23 mouse cellular contexts compared by ENCODE assay signal in genomic region chr14:97896622-97897021, GRCm38 (mm10).
DNase-seq lines count a peak whose midpoint lies in the region; ATAC-seq and TF ChIP-seq lines count a peak whose summit lies in the region.
"Had no signal": no experiment of that assay in that cellular context is flagged by ENCODE, and none has a peak within 500 bp of the region (broad histone marks: within the 10 kb centered on the region; RNA-seq: fewer than 3 reads in every experiment).

No protein-coding gene starts in this region.

- no peak for TF ChIP-seq EP300 in MEL (IDR thresholded peaks at IDR 0.05; ENCODE audit: low read depth in 1 of 2, low read length in 2 of 2)

- no peaks in the 10 kb centered on the region for H3K79me2 ChIP-seq in MEL (ENCODE audit: control insufficient read depth, insufficient read depth, low read length, poor library complexity)

- H3K4me3 ChIP-seq in MEL (ENCODE audit: control insufficient read depth in 1 of 2, insufficient read depth in 1 of 2, low read depth in 2 of 2, low read length in 2 of 2): no peak overlapping the region

- no peak overlapping the region for H3K27ac ChIP-seq in MEL (ENCODE audit: control insufficient read depth, low read depth, low read length)

- no peak for TF ChIP-seq CTCF in MEL (IDR thresholded peaks at IDR 0.05 in 2 of 3, conservative IDR thresholded peaks at IDR 0.05 in 1 of 3; ENCODE audit: control insufficient read depth in 1 of 3, insufficient read depth in 1 of 3, low read depth in 2 of 3, low read length in 3 of 3, poor library complexity in 1 of 3, severe bottlenecking in 1 of 3)

- TF ChIP-seq RAD21 in MEL (IDR thresholded peaks at IDR 0.05; ENCODE audit: low read depth, low read length): no peak

- H3K9me3 ChIP-seq in MEL (replicated peaks; ENCODE audit: insufficient read depth, low read length): no peaks in the 10 kb centered on the region

- no peaks in the 10 kb centered on the region for H3K4me1 ChIP-seq in MEL (ENCODE audit: control insufficient read depth in 1 of 2, insufficient read depth in 2 of 2, low read length in 2 of 2)

- H3K9ac ChIP-seq in MEL (ENCODE audit: control insufficient read depth, low read depth, low read length, poor library complexity, severe bottlenecking): no peak overlapping the region

- peak; percentile 26 for DNase-seq in MEL (ENCODE audit: low read depth, low spot score)
- no peak for DNase-seq in ovary, postnatal 14 days (ENCODE audit: low spot score)
- no peak for DNase-seq in thymus, postnatal 4 days
- no peak for DNase-seq in spleen, postnatal 10 days (ENCODE audit: low spot score in 2 of 2)
- DNase-seq: adrenal gland, adult 2 months; adrenal gland, adult 8-10 months; adrenal gland, postnatal 10 days; adrenal gland, postnatal 14 days; adrenal gland, postnatal 25 days; adrenal gland, postnatal 36 days; B cell, adult 2 months; cerebellum, adult 11 months; cerebellum, adult 11-12 months; cerebellum, adult 18-20 months had no signal

- no peaks in the 10 kb centered on the region for H3K36me3 ChIP-seq in MEL (ENCODE audit: control insufficient read depth in 1 of 2, insufficient read depth in 2 of 2, low read length in 2 of 2)
- H3K36me3 ChIP-seq: G1E had no signal

- ATAC-seq in erythroblast, adult 5-6 weeks (replicated peaks; ENCODE audit: low FRiP score, poor library complexity, severe bottlenecking): peak; percentile 72; the same call in 1 of the 2 replicates
- ATAC-seq in erythroid progenitor cell, adult 5-6 weeks (replicated peaks; ENCODE audit: low FRiP score, poor library complexity, severe bottlenecking): peak; percentile 42; the same call in 1 of the 2 replicates
- peak; percentile 59; the same call in 1 of the 2 replicates for ATAC-seq in megakaryocyte-erythroid progenitor cell, adult 5-6 weeks (replicated peaks; ENCODE audit: low FRiP score, low TSS enrichment, poor library complexity, severe bottlenecking)
- ATAC-seq in granulocyte monocyte progenitor cell, adult 5-6 weeks (replicated peaks; ENCODE audit: poor library complexity, severe bottlenecking): no peak
- ATAC-seq: activated CD4-positive, CD25-positive, alpha-beta regulatory T cell, adult 4 months; CD4-positive, CD25-positive, alpha-beta regulatory T cell, adult 4 months; Patski had no signal

- no peaks in the 10 kb centered on the region for H3K27me3 ChIP-seq in MEL (ENCODE audit: control insufficient read depth in 1 of 2, insufficient read depth in 2 of 2, low read length in 2 of 2)
- H3K27me3 ChIP-seq: CH12.LX, Patski had no signal

- no peak for TF ChIP-seq POLR2A in MEL (IDR thresholded peaks at IDR 0.05; ENCODE audit: control insufficient read depth in 1 of 2, insufficient read depth in 1 of 2, low read depth in 1 of 2, low read length in 2 of 2, poor library complexity in 1 of 2)

TF ChIP-seq in MEL, 35 proteins besides CTCF, POLR2A, EP300 and RAD21:
- TF ChIP-seq CHD1 (IDR thresholded peaks at IDR 0.05; ENCODE audit: low read depth, low read length): no peak
- no peak for TF ChIP-seq KAT2A (conservative IDR thresholded peaks at IDR 0.05; ENCODE audit: low read depth, low read length)
- peak; percentile 17; the same call in 1 of the 2 replicates for TF ChIP-seq GATA1 (IDR thresholded peaks at IDR 0.05; ENCODE audit: low read depth, low read length)
TF ChIP-seq in MEL: peak in this region for 1.
